Mouse (Mus musculus): ENCODE data around the gene Cckar.
"Not testable (repeated sequence)": the region's sequence is repeated elsewhere in the genome, so short reads cannot be mapped to it uniquely, and the experiment has no call there.

Gene Cckar

DNA sequence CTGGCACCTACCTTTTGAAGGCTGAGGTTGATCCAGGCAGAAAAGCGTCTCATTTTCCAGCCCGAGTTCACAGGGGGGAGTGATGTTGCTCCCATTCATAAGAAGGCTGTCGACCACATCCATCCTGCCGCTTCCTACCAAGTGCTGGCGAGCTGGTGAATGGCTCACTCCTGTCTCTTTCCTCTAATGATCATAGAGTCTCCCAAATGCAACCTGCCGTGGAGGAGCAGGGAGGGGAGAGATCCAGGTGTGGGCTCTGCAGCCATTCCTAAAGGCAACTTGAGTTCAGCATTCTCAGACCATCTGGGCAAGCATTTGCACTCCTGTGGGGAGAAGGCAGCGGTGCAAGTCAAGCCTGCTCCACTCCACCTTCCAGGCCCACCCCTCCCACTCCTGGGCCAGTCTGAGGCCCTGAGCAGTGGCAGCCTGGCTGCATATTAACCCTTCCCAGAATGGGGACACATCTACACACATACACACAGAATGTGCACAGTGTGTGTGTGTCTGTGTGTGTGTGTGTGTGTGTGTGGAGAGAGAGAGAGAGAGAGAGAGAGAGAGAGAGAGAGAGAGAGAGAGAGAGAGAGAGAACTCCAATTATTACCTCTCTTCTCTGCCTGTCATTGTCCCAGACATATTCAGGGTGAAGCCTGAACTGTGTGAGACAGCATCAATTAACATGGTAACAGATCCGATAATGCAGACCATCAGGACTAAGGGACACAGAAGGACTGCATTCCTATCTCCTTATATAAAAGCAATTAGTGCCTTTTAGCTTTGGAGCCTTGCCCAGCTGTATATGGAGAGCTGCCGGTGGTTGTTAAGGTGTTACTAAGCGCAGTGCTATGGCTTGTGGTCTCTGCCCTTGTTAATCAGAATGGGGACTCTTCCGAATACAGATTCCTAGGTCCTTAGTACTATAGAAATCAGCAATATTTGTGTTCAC, at the start of gene Cckar:
Gene Cckar (minus strand): TSS at position 471 of the 943 bp plus-strand sequence.
- peak; percentile 65 for DNase-seq

DNA sequence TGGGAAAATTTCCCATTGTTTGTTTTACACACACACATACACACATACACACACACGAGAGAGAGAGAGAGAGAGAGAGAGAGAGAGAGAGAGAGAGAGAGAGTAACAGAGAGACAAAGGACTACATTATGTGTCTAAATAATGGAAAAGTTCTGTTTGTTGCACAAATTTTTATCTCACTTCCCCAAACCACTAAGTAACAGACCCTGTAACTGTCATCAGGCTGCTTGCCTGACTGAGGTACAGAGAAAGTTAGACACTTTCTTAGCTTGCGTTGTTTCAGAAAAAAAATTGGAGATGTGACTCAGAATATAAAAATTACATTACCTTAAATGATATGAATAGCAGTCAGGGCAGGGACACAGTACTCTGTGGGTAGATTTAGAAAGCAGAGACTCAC, 36.6 kb upstream of the Cckar start:
- no peak for DNase-seq

DNA sequence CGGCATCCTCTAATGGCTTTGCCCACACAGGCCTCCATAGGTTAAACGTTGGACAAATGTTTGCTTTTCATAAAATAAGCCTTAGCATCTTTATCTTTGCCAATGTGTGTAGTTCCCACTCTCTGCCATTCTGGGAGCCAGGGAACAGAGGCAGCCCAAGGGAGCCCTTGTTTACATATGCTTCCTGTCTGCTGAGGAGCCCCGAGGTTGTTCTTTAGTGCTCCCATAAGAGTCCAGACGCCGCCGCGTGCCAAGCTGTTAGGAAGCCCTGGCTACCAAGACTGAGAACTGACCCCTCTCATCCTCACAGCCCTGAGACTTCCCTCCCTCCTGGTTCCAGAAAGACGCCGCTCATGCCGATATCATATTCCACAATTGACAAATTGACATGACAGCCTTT, 25.4 kb upstream of the Cckar start:
- no peak for DNase-seq

DNA sequence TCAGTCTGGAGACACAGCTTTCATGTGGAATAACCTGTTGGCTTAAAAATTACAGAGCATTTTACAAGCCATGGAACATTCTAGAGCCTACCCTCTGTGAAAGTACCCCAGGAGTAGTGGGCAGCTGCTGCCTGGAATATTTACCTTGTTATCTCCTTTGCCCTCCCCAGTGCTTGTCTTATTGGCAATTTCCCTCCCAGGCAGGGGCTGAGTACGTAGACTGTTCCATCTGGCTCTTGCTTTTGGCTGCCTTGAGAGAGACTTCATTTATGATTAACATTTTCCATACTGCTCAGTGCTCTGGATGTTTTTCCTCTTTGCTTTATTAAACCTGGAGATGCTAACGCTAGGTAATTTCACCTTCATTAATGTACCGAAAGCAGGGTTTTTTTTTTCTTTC, 20.1 kb upstream of the Cckar start:
- DNase-seq, result peak; percentile 44

DNA sequence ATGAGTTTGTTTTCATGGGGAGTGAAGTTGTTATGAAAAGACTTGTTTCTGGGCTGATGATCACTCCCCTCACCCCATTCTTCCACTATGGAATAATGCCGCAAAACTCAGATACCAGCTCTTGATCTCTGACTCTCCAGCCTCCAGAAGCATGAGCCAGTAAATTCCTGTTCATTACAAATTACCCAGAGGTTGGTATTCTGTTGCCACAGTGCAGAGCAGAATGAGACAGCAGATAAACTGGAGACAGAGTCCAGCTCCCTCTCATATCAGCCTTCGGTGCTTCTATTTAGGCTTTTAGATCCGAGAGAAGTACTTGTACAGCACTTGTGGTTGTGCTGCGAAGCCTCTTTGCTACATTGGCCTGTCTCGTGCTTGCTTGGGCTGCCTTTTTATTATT, 18.5 kb upstream of the Cckar start:
- DNase-seq, result peak; percentile 17

DNA sequence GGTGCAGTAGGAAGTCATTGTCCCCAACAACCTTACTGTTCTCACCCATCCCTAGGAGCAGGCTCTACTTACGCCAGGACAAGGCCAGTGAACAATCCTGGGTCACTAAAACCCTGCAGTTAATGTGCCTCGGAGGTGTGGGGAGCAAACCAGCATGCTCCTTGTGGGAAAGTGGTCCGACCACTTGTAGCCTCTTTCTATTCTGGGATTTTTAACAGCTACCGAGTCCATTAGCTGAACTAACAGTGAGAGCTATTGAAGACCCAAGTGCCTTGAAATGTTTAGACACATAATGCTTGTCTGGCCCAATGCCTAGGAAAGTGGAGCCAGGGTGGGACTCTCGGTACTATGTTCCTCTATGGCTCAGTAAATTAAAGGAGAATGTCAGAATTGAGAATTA, 9.0 kb upstream of the Cckar start:
- no peak for DNase-seq

DNA sequence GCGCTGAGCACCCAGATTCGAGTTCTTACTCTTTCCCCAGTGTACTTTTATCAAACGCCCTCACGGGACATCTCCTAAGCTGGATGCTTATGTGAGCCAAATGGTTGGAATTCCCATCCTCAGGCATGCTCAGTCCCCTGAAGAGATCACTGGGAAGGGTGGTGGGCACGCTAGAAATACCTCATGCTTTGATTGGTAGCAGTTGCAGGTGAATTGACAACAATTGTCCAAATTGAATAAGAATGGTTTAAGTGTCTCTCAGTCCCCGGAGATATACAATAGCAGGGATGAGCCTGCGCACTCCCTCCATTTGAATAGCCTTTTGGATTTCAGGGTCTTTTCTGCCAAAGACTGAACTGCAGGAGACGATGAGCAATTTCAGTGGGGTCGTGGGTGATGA, 3.8 kb upstream of the Cckar start:
- DNase-seq, result no peak

DNA sequence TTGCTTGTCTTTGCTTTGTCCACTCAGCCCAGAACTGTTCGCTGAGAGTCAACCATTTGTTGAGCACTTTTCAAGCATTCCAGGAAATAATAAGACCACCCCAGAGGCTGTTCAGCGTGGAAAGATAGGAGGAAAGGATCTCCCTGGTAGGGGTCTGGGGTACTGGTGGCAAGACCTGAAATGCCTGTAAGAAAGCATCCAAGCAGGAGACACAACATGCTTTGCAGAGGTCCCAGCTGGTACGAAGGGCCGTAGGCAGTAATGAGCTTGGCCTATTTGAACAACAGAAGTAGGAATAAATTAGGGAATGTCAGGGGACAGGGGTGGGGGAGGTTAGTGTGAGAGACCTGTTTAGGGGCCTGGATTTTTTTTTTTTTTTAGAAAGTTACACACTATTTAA, 686 bp upstream of the Cckar start:
- DNase-seq, result no peak

DNA sequence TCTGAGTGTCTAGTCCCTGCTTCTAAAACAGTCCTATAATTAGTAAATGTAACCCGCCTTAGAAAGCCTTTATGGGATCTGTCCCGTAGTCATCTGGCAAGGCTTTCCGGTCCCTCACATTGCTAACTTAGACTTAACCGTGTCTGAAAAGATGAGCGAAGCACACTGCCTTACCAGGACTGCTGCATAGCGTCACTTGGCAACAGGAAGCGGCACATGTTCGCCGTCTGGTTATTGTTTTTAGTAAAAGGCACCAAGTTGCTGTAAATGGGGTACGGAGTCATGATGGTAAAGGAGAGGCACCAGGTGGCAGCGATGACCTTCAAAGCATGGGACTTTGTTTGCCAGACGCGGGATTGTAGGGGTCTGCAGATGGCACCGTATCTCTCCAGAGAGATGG, 4.8 kb downstream of the Cckar start:
- no peak for DNase-seq

DNA sequence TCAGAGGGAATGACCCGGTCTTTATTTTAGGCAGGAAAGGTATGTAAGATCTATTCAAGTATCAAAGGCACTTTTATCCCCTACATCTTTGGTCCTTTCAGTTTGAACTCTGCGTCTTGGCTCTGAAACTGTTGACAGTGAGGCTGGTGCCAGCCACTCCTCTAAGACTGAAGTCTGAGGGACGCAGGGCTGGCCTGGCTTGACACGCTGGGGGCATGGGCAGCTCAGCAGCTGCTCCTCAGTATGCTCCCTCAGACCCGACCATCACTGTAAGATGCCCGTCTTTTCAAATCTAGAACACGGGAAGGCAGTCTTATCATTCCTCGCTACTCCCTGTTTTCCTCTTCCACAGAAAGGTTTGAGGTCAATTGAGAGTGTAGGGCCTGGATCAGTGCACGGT, 9.7 kb downstream of the Cckar start:
- DNase-seq, result no peak

DNA sequence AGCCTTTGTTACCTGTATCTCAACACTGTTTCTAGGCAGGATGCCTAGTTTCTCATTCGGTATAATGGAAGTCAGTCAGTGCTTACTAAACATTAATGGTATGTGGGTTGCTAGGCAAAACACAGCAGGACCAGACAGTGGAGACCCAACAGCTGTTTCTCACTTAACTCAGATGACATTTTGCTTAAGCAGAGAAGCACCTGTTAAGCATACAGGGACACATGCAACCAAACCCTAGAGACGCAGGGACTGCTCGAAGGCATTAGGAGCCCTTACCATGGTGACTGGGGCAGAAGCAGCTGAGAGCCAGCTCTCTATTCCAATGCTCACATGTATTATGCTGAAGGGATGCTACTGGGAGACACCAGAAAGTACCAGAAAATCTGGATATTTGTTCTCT, 10.8 kb downstream of the Cckar start:
- no peak for DNase-seq

DNA sequence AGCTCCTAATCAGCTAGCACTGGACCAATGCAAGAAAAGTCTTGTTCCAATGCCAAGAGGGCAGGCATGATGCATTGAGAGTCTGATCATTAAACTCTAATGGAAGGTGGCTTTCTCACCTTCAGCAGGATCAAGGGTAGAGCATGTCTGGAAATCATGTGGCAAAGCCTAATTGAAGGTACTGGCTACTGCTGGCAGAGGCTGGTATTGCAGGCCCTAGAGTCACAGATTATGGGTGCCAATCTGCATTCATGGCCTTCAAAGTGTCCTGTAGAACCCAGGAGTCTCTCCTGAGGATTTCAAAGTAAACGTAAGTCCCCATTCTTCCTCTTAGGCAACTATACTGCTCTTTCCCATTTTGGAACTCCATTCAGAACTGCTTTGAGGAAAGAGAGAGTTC, 14.8 kb downstream of the Cckar start:
- DNase-seq, result no peak

DNA sequence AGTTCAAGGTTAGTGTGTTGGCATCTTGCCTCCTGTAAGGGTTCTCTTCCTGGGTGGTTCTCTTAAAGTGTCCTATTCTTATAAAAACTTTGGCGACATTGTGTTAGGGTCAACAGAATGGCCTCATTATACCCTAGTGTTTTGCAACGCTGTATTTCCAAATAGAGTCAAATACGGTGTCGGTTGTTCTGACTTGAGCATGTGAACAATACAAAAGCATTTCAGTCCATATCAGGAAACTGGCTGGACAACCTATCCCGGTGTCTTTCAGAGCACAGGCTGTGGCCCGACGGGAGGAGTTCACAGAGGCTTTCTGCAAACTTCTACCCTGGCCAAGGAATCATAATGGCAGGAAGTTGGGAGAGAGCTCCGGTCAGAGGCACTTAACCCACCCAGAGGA, 15.4 kb downstream of the Cckar start:
- DNase-seq, result no peak

DNA sequence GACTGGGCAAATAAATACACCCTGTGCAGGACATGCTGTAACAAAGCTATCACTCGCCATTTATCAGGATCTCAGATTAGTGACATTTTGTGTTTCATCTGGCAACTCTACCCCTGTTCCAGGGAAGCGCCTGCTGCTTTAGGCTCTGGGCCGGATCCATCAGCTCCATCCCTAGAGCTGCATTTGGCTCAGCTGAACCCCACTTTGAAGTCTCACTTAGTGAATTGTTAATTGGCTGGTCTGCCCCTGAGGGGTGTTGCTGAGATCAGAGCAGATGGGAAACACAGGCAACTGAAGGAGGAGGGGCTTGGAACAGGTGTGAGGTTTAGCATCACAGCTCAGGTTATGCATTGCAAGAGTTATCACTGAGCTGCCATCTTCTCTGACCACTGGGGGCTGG, 15.9 kb downstream of the Cckar start:
- no peak for DNase-seq

DNA sequence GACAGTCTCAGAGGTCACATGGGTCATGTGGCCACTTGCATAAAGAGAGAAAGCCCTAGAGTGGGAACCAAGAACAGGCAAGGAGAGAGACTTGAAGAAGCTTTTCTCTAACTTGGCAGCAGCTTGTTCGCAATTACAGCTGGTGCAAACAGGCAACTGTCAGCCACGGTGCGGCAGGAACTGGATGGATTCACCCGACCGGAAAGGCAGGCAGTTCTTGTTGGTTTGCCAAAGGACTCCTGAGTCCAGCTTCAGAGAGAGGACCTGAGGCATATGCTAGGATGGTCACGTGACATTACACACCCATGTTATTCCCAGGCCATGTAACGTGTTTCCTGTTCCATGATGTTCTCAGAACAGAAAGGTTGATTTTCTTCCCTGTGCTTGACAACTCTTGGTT, 19.2 kb downstream of the Cckar start:
- peak; percentile 24 for DNase-seq

DNA sequence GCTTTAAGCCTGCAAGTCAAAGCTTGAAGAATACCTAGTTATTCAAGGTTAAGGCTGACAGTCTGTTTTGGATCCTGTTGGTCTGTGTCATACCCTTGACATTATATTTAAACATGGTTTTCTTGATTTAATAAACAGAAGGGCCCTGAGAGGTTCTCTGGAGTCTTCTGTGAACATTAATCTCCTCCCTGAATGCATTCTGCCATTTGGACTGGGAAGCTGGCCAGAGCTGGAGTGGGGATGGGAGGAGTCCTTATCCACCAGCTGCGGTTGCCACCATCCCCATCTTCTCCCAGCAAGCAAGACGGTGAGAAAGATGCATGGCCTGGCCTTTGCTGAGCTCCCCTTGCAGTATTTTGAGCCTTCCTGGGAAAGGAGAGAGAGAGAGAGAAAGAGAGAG, 21.1 kb downstream of the Cckar start:
- no peak for DNase-seq

DNA sequence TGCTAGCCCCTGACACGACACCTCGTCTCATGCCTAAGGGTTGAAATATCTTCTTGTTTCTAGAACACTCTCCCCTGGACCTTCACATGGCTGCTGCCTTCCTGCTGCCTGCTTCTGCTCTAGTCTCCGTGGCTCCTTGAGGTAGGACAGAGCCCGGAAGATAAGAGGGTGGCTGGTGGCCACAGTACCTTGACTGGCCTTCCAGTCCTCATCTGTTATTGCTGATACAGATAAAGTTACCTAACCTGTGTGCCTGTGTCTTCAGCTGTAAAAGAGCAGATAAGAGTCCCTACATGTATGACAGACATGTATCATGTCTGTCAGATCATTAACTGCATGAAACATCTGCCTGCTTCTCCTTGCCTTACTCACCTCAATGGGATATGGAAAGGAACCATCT, 21.9 kb downstream of the Cckar start:
- DNase-seq, result no peak

DNA sequence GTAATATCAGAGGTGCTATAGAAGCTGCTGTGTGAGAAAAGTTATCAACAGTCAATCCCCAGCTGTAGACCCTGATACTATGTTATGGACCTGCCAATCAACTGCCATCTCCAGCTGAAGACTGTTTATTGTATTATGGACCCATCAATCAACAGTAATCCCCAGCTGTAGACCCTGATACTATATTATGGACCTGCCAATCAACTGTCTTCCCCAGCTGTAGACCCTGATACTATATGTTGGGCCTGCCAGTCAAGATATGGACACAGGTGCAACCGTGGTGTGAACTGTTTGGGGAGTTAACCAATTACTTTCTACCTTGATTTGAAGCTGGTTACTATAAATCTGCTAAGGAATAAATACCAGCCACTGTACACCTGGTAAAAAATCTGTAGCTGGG, 23.1 kb downstream of the Cckar start:
- no peak for DNase-seq

DNA sequence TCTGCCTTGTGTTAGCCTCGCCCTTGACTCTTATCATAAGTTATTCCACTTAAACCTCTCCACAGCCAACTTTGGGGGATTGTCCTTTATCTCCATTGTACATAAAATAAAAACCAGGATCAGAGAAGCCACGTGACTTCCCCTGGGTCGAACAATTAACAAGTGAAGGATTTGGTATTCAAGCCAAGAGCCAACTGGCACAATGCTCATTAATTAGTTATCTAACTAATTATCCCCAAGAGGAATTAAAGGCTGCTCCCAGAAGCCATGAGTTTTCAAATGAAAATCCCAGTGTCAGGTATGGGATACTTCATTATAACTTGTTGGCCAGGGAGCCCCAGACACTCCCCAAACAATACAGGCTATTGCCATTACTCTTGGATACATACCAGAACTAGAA, 23.6 kb downstream of the Cckar start:
- DNase-seq, result no peak

DNA sequence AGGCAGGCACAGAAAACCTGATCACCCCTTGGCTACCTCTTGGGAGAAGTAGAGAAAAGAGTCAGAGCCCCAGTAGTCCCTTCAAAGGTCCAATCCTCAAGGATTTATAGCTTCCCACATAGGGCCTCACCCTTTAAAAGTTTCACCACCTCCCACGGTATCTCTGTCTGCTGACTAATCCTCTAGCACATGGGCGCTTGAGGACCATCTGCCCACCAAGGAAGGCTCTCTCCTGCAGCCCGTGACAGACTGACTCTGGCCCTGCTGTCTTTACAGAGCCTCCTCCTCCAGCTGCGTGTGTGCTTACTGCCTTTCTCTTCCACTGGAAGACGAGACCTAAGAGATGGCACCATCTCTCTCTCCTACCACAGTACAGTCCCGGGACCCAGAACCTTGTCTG, 27.9 kb downstream of the Cckar start:
- no peak for DNase-seq

DNA sequence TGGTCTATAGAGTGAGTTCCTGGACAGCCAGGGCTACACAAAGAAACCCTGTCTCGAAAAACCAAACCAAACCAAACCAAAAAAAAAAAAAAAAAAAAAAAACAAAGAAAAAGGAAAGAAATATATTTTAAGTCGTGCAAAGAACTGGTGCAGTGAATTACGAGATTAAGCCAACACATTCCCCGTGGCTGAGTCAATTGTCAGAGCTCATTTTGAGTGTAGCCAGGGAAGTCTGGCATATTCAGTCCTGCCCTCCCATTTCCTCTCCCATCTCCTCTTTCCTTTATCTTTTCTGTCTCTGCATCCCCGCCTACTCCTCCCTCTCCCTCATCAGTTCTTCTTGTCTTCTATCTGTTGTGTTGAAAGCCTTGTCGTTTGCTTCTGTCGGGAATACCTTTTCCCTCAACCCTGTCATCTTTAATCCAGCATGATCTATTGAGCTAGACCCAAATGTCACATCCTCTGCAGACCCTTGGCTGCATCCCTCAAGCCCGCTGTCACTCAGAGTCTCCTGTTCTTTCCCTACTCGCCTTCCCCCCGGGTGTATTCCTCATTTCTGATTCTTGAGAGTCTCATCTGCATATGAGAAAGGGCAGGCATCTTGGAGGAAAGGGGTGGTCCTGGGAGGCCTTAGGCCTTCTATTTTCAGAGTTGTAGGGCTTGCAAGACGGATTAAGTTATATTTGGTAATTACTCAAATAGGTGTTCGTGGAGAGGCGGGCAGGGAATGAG, 29.3 kb downstream of the Cckar start:
- DNase-seq, result no peak

DNA sequence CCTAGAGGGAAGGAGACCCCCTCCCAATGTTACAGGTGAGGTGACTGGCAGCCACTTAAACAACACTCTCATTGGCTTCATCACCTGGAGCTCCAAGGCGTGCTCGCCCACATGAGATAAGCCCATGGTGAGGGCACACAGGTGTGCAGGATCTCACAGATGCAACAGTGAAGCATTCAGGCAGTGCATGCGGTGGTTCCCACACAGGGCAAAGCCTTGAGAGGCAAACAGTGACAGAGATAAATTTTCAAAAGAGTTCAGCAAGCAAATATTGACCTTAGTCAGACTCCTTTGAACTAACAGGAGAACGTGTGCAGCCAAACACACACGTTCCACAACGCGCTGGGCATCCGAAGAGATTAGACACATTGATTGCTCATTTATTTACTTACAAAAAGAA, 30.8 kb downstream of the Cckar start:
- no peak for DNase-seq

DNA sequence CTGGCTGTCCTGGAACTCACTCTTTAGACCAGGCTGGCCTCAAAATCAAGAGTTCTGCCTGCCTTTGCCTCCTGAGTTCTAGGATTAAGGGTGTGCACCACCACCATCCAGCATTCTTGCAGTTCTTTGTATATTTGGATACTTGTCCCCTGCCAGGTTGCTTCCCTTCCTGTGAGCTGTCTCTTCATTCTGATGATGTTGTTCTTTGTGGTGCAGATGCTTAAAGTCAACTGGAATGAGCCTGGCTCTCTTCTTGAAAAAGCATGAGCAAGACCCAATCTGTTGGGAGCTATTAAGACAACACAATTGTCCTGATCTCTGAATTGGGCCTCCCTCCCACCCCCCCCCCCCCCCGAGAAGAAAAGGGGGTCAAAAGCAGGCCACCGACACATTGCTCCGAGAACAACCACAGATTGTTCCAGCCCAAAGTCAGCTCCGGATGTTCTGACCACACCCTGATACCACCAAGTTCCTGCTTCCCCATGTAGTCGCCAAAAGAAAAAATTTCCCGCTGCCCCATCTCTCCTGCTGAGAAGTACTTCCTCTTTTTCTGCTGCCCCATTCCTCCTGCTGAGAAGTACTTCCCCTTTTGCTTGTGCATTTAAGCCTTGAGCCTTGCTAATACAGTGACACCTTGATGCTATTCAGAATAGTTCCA, 33.9 kb downstream of the Cckar start:
- DNase-seq, result not testable (repeated sequence)

DNA sequence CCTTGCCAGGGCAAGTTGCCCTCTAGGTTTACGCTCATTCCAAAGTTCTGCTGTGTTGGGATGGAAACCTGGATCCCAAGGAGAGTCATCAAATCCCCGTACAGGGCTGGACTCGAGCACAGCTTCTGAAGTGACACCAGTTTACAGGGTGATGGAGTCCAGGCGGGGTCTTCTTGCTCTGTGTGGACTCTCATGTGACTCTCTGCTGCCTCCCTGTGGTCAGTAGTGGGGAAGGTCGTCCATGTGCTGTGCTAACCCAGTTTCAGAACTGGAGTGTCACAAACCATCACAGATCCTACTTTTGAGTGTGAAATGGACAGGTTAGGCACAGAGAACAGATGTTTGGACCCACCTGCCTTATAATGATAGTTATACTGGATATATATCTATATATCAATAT, 35.2 kb downstream of the Cckar start:
- peak; percentile 77 for DNase-seq

Data from kidney, postnatal 14 days (tissue).